Mouse (Mus musculus) large intestine, adult 2 months (tissue): ENCODE data around the gene Zfp422. TPM values are rescaled to one million over a fixed set of nuclear protein-coding genes. Genes with fewer than 3 reads are reported as not detected.
A peak's percentile ranks its signal among the peaks of the same experiment; 100 is the strongest.
"Not testable (repeated sequence)": the region's sequence is repeated elsewhere in the genome, so short reads cannot be mapped to it uniquely, and the experiment has no call there.

Experiments used
- DNase-seq: peaks from one replicate; pipeline ENCODE4 v3.0.0-alpha.2; 2012; ENCODE audit warnings: low read depth, low spot score
- WGBS: fragments of 180-500 bp; shearing (Covaris S2); methylation state at CpG from one replicate; pipeline ENCODE4 v1.1.7; 2018; 5-methylcytosine and 5-hydroxymethylcytosine counted together
- polyA plus RNA-seq: library from polyadenylated mRNA; depleted of rRNA; stranded (reverse); fragments of >200 nt; gene quantifications from 2 replicates; pipeline ENCODE4 v1.2.3, GENCODE M21; 2012

The Zfp422 gene
- polyA plus RNA-seq, 1 experiment = 11.2 TPM

- WGBS = 78% methylated on average over 20 of the region's 20 CpGs
- no peak for DNase-seq
Observed at GRCm38 (mm10) chr6:116651437-116652118, 22.8 kb upstream of the Zfp422 start.

- peak; percentile 57 for DNase-seq
- WGBS = 5% methylated on average over 6 of the region's 6 CpGs
Observed at GRCm38 (mm10) chr6:116650406-116650805, 21.6 kb upstream of the Zfp422 start, which contains the start of gene Depp1. Gene Depp1, plus strand, starts transcription at chr6:116650609.

GRCm38 (mm10) chr6:116649811-116650210 is 21.0 kb upstream of the Zfp422 start:
- DNase-seq = no peak
- WGBS = 63% methylated on average over 7 of the region's 7 CpGs

DNA sequence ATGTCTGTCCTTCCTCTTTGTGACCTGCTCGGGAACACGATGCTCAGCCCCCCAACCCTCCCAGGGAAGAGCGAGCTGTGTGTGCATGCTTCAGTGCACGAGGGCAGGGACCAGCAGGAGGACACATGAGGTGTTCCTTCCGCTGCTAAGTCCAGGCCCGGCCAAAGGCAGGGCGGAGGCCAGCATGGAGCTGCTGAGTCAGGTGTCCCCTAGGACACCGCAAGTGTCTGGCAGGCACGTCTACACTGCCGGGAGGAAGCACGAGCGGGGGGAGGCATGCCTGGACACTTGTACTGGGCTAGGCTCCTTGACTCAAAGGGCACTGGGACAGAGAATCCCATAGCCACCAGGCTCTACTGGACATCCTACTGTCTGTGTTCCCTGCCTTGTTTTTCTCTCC is 19.0 kb upstream of the Zfp422 start:
- WGBS = 81% methylated on average over 12 of the region's 12 CpGs
- no peak for DNase-seq

DNA sequence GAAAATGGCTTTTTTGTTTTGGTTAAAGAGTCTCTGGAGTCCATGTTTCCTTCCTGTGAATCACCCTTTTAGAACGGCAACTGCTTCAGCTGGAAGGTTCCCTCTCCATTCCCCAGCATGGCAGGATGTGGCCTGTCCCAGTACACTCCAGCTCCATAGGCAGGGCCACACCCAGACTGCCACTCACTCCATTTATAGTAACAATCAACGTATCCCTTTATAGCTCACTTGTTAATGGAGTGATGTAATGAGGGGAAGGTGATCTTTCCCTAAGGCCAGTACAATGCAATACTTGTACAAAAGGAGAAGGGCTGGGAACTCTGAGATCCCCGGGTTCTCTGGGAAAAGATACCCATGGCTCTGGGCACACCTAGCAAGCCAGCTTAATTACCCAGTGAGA is 15.5 kb upstream of the Zfp422 start:
- no peak for DNase-seq
- WGBS = 20% methylated on average over 3 of the region's 3 CpGs

GRCm38 (mm10) chr6:116643881-116644280 is 15.1 kb upstream of the Zfp422 start:
- DNase-seq = no peak
- 46% methylated on average over 4 of the region's 4 CpGs for WGBS

DNA sequence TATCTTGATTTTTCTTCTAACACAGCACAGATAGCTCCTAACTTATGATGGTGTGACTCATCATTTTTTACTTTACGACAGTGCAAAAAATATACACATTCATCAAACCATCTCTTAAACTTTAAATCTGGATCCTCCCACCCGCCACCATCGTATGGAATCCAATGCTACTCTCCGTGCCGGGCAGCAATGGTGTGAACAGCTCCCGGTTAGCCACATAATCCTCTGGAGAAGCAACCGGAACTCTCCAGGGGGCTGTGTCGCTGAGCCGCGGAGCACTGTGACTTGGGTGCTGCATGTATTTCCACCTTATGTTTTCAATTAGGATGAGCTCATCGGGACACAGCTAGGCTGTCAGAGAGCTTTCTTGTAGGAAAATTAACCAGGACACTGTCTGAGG is 14.1 kb upstream of the Zfp422 start:
- no peak for DNase-seq
- WGBS = 82% methylated on average over 11 of the region's 11 CpGs

DNA sequence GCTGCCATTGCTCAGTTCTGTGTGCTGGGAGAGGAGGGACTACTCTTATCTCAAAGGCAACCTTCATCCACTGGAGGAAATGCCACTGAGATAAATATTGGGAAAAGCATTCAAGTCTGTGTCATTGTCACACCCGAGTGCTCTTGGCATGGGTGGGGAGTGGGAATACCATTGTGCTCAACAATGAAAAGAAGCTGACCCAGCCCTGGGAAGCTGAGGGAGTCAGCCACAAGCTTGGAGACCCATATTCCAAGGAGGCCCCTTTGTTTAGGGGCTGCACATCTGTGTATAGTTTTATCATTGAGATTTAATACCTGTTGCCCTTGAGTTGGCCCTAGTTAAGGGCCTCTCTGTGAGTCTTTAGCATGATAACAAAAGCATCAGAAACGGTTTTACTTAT is 10.9 kb upstream of the Zfp422 start:
- DNase-seq = no peak
- 55% methylated on average over 2 of the region's 2 CpGs for WGBS

GRCm38 (mm10) chr6:116638871-116639270 is 10.1 kb upstream of the Zfp422 start:
- DNase-seq = no peak

GRCm38 (mm10) chr6:116637496-116637895 is 8.7 kb upstream of the Zfp422 start:
- no peak for DNase-seq
- 83% methylated on average over 5 of the region's 5 CpGs for WGBS

More at GRCm38 (mm10) chr6:116638871-116639270, 10.1 kb upstream of the Zfp422 start:
- 86% methylated on average over 2 of the region's 2 CpGs for WGBS

DNA sequence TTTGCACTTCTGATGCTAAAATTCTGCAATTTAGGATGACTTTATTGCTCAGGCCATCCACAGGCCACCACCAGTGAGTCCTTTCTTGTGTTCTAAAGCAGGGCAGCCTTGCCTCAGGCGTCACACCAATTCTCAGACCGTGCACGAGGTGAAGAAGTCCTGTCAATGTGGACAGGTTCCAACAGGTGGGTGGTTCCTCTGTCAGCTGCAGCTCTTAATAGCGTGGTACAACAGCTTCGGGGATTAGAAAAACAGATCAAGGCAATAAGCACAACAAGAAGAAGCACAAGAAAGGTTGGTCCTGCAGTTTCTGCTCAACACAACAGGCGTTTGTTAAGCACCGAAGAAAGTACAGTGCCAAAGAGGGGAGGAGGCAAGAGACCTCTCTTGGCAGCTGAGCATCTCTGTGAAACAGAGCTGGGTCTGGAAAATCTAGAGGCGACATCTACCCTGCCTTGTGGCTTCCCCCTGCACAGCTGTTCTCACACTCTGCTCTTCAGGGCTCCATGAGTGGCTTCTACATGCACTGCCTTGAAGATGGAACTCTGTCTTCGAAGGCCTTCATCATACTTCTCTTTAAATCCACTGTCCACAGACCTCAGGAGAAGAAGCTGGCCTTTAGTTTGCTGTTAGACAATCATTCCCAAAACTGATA is 7.9 kb upstream of the Zfp422 start:
- DNase-seq = no peak
- WGBS = 60% methylated on average over 9 of the region's 9 CpGs

GRCm38 (mm10) chr6:116635251-116636180 is 6.7 kb upstream of the Zfp422 start:
- 23% methylated on average over 10 of the region's 10 CpGs for WGBS
- DNase-seq = peak; percentile 80

DNA sequence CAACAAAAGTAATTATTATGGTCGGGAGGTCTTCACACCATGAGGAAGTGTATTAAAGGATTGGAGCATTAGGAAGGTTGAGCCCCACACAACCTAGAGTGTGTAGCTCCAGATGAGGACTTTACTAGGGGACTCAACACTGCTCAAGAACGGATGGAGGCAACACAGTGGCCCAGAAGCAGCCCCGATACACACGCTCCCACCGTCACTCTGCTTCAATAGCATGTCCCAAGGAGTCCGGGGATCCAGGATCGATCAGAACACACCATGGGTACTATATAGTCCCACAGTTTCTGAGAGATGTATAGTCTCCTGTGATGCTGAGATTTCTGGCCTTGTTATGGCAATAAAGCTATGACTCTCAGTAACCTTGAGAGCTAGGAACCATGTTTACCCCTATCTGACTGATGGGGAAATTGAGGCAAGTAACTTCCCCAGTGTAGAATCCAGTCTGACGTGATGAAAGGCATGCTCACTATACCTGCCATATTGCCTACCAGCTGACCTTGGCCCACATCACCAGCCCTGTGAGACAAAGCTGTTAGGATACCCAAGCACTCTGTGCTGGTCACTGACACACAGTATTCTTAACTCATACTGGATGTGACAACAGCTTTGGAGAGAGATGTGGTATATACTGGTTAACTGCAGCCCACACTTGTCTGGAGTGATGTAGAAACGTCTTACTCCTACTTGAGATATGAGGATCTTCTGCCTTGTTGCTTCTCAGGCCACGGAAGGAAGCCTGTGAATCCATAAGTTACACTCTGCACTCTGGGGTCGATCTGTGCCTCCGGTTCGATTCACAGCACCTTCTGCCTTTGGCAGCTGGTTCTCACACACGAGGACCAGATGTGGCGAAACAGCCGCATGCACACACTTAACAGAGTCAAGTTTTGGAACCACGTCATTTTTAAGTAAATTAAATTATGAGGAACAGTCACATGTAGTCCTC is 5.2 kb upstream of the Zfp422 start:
- DNase-seq = no peak
- 92% methylated on average over 17 of the region's 17 CpGs for WGBS

GRCm38 (mm10) chr6:116632129-116632528 is 3.3 kb upstream of the Zfp422 start:
- no peak for DNase-seq
- 36% methylated on average over 1 of the region's 1 CpGs for whole genome bisulfite sequencing

DNA sequence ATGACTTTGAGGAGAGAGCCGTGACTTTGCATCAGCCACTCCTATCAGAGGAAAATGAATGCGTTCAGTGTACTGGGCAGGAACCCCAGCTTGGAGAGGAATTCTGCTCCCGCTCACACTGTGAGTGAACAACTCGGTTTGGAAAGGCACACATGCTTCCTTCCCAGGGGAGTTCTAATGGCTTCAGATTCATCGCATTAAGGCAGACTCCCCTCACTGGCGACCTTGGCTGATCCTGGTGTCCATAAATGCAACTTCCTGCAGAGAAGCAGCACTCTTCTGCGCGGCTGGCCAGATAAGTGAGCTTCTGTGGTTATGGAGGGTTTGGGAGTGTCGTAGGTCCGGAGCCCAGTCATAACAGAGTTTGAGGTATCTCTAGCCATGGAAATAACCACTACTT is 967 bp upstream of the Zfp422 start:
- DNase-seq = no peak
- 87% methylated on average over 10 of the region's 10 CpGs for WGBS

- no peak for DNase-seq
- 5% methylated on average over 9 of the region's 9 CpGs for WGBS
Observed at GRCm38 (mm10) chr6:116628095-116628494, 704 bp downstream of the Zfp422 start.

- 98% methylated on average over 9 of the region's 9 CpGs for WGBS
- DNase-seq = not testable (repeated sequence)
Observed at GRCm38 (mm10) chr6:116626417-116626816, 2.4 kb downstream of the Zfp422 start.

GRCm38 (mm10) chr6:116621318-116622023 is 7.3 kb downstream of the Zfp422 start:
- WGBS = 54% methylated on average over 8 of the region's 8 CpGs
- no peak for DNase-seq

- no peak for DNase-seq
Observed at GRCm38 (mm10) chr6:116618073-116618472, 10.7 kb downstream of the Zfp422 start.
